Mouse (Mus musculus) inflammation-experienced regulatory T-cells, adult 6 months (primary cell): ENCODE data around the gene 4930402F06Rik. TPM values are rescaled to one million over a fixed set of nuclear protein-coding genes. Genes with fewer than 3 reads are reported as not detected.

Experiments used
- ATAC-seq: one replicate; pipeline ENCODE4 v1.8.0; 2017
- polyA plus RNA-seq, 3 experiments: library from polyadenylated mRNA; unstranded; fragments of 100-300 nt; shearing (Covaris generic); gene quantifications; one replicate each; pipeline ENCODE4 v1.2.1; 2017

The 4930402F06Rik gene
- polyA plus RNA-seq, 3 experiments from 2014 or later = not detected

GRCm38 (mm10) chr2:35338036-35338435, 58.9 kb downstream of the 4930402F06Rik start:
- no peak for ATAC-seq

- ATAC-seq = no peak
Measured at GRCm38 (mm10) chr2:35337419-35337818, 59.6 kb downstream of the 4930402F06Rik start.

DNA sequence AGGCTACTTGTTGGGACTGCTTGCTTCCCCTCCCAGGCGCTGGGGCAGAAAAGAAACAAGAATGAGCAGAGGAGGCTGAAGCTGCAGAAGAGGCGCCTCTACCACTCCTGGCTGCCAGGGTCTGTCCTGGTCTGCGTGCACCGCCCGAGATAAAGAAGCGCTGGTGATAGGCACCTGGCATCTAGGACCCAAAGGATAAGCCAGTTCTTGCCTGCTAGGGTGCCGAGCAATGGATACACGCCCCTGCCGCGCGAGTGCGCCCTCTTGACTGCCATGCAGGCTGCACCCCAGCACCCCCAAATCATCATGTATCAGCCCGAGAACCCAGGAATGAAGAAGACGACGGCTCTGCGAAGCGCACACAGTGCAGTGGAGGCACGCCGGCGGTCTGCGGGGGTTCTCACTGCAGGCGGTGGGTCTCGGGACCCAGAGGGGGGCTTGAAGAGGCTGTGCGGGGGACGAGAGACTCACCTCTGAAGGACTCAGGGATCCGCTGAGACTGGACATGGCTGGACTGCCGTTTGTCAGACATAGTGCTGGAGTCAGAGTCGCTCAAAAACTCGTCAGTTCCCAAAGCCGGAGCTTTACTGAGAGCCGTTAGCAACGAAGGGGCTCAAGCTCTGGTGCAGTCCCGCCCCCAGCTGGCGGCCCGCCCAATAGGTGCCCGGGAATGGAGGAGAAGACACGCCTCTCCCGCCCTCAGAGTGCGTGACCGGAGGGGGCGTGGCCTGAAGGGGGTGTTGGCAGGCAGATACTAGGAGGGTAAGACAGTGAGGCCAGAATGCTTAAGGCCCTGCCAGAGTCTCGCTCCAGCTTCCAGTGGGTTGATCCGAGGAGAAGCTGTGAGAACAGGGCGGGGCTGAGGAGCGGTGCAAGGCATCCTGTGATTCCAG, 60.3 kb downstream of the 4930402F06Rik start, which contains the start of gene Stom:
Gene Stom (minus strand): TSS at position 589 of the 893 bp plus-strand sequence.
- ATAC-seq = peak; percentile 98

DNA sequence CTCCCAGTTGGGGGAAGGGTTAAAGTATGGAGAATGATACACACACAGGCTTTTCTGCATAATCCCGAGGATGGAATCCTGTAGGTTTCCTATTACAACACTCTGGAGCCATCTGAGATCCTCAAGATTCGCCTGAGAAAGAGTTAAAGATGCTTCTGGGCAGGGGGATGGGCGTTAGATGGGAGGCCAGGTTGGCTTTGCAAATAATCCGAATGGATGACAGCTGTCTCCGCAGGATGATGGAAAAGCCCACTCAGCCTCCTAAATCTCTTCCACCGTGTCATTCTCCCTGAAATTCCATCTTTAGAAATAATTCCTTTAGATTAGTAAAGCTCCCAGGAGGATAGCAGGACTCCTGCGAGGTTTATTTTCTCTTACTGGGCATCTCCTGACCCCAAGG, 61.4 kb downstream of the 4930402F06Rik start:
- ATAC-seq = no peak

GRCm38 (mm10) chr2:35333670-35334069, 63.3 kb downstream of the 4930402F06Rik start:
- no peak for ATAC-seq

GRCm38 (mm10) chr2:35331205-35331604, 65.8 kb downstream of the 4930402F06Rik start:
- no peak for ATAC-seq

DNA sequence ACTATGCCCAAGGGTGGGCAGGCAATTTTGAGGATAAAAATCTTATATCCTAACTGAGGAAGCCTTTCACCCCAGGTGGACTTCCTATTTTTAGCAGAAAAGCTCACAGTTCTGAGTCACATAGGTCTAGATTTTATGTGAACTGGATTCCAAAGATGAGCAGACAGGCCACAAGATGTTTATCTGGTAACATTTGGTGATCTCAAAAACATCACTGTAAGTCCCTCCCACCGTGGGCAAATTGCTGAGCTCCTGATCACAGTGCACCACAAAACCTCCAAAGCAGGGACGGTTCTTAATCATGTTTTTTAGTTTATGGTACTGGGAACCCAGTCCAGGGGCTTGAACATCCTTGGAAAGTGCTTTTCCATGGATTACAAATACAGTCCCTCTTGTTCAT, 67.9 kb downstream of the 4930402F06Rik start:
- no peak for ATAC-seq

DNA sequence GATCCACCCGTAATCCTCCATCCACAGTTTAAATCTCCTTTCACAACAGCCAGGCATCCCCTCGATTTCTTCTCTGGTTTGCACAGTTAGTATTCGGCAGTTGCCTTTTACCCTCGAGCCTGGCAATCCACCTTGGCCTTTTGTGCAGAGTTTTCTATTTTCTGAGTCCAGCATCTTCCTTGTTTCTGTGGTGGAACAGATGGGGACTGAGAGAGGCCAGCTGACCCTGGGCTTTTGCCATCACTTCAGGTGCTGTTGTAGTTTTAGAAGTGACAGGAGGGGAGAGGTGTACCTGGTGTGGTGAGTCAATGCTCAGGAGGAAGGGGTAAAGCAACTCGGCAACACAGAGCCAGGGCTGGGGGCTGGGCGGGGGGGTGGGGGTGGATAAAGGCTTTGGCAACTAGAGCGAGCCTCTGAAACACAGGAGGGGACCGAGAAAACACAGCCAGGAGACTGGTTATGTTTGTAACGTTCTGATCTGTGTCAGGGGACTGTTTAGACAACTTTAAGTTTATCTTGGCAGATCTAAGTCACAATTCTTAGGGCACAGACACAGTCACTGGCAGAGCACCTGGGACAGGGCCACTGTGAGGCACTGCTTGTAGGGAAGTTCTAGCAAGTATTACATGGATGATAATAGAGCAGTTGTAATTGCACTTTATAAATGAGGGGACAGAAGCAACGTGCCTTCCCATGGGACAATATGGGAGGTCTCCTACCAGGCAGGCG, 68.7 kb downstream of the 4930402F06Rik start:
- ATAC-seq = no peak

- no peak for ATAC-seq
Measured at GRCm38 (mm10) chr2:35327583-35327982, 69.4 kb downstream of the 4930402F06Rik start.

GRCm38 (mm10) chr2:35326931-35327330, 70.0 kb downstream of the 4930402F06Rik start:
- no peak for ATAC-seq

- no peak for ATAC-seq
Measured at GRCm38 (mm10) chr2:35325930-35326329, 71.0 kb downstream of the 4930402F06Rik start.

Other genes starting within 250 kb of the 4930402F06Rik start
- gene Rab14, start 196.1 kb downstream of the 4930402F06Rik start, polyA plus RNA-seq = 100 to 1,000 TPM; 103 to 133 (median 130) TPM
- gene Gsn, start 140.8 kb downstream of the 4930402F06Rik start, polyA plus RNA-seq = 10 to 100 TPM; 16.2 to 28.8 (median 25.4) TPM
- 1 to 10 TPM; 1.7 to 4.9 (median 1.8) TPM for gene Stom, start 60.2 kb downstream of the 4930402F06Rik start, polyA plus RNA-seq
- gene 4930568D16Rik, start 29.4 kb downstream of the 4930402F06Rik start, polyA plus RNA-seq = not detected
- 10 to 100 TPM; 17.5 to 19.2 (median 18.0) TPM for gene Ggta1, start 66.1 kb upstream of the 4930402F06Rik start, polyA plus RNA-seq
- gene Dab2ip, start 161.1 kb upstream of the 4930402F06Rik start, polyA plus RNA-seq = under 1 TPM; 0.46 to 0.69 (median 0.54) TPM